Mouse (Mus musculus): ENCODE measurements around the gene Napepld.
"Not testable (repeated sequence)": the region's sequence is repeated elsewhere in the genome, so short reads cannot be mapped to it uniquely, and the experiment has no call there.

Gene Napepld

DNA sequence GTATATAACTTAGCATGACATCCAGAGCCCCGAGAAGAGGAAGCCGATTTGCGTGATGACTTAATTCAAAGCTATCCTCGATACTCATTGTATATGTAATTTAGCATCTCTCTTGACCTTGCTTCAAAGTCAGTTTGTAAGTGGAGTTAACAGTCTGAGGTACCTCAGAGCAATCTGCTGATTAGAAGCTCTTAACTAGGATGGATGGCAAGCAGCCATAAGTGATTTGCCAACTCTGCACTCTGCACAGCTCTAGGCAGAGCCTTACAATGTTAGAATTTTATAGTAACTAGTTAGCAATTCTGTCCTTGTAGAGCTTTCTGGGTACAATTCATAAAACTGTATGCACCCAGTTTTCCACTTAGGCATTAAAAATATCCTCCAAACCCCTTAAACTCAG lies 5.3 kb upstream of the Napepld start:
- no peak for DNase-seq (ENCODE audit: low read depth, low spot score)

DNA sequence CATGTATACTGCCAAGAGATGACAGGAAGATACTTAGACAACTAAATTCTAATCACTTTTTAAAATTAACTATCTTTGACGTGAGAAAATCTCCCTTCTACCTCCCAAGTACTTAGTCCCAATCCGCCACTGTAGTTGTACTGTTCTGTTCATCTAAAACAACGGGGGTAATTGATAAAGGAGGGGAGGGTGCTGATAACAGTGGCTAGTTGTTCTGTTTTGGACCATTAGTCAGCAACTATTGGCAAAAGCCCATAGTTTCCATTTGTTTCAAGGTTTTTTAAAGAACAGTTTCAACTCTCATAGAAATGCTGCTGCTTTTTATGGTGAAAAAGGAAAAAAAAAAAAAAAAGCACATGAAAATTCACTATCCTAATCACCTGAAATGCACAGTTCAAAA lies 2.5 kb upstream of the Napepld start:
- DNase-seq (ENCODE audit: low read depth, low spot score) = no peak

DNA sequence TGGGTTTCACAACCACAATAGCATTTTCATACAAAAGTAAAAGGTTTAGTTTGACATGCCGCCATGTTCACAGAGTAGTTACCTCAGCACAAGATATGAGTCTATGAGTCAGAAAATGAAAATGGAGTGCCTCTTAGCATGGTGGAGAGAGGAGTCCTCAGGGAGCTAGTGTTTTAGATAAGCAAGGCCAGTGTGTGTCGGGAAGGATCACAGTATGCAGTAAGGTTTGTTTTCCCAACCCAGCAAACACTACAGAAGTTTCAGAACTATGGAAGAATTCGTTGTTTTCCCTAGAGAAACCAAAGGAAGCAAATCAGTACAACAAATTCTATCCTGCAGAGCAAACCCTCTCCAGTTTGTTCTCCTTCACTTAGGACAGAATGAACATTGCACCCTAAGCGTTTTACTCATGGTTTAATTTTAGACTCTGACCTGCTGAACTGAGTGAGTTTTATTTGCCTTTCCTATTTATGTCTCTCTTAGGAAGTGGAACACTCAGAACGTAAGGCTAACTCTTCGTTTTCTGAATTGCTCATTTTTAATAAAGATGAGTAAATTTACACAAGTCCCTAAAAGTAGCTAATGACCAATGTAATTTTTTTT lies 1.8 kb upstream of the Napepld start:
- DNase-seq (ENCODE audit: low read depth, low spot score) = no peak

DNA sequence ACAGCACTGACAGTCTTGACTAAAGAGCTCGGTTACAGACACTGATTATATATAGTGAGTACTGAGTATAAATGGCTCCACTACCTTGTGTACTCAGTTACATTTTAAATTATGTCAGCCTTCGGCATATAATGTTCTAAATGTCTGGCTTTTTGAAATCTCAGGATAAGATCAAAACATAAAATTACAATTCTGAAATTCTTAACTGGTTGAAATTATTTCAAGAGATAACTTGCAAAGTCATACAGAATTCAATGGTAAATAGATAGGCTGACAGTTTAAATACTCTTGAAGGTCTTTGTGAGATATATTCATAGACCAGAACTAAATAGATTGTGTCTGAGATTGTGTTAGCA lies 791 bp upstream of the Napepld start:
- DNase-seq (ENCODE audit: low read depth, low spot score) = no peak

DNA sequence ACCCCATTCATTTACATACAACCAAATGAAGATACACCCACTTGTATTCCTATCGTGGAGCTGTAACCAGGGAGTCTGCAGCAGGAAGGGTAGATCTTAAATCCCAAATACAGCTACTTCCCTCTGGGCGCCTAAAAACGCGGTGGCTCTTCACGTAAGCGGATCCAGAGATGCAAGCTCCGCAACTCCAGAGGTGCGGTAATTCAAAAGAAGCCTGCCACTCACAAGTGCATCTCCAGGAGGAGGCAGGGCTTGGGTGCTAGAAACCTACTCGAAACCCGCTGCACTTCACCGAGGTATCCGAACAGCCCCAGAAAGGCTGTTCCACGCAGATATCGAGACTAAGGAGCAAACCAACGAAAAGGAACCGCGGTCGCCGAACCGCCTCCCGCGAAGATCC lies 262 bp downstream of the Napepld start:
- DNase-seq (ENCODE audit: low read depth, low spot score) = no peak

DNA sequence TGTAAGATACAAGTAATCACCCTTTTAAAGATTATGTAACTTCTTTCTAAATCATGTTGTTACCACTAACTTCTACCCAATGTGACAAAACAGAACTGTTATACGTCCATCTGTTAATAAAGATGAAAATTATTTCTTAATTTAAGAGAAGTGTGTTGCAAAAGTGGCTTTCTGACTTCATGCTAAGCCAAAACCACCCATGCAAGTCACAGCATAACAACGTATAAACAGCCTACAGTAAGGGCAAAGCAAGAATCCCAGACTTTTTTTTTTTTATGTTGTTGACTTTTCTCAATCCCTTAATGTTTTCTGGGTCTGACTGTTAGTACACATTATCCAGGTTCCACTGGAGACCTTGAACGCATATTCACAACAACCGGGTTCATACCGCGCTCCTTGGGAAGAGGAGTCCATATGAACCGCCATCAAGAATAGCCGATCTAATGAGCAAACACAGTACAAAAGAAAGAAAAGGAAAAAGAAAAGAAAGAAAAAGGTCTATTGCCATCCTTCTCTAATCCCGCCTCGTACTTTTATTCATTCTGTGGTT lies 849 bp downstream of the Napepld start:
- no peak for DNase-seq (ENCODE audit: low read depth, low spot score)

DNA sequence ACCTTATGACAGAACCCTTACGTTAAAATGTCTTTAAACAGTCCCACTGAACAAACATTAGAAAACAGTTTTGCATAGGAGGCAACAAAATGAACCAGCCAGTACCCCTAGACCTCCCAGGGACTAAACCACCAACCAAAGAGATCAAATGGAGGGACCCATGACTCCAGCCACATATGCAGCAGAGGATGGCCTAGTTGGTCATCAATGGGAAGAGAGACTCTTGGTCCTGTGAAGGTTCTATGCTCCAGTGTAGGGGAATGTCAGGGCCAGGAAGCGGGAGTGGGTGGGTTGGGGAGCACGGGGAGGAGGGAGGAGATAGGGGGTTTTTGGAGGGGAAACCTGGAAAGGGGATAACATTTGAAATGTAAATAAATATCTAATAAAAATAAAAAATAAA lies 1.6 kb downstream of the Napepld start:
- not testable (repeated sequence) for DNase-seq (ENCODE audit: low read depth, low spot score)

DNA sequence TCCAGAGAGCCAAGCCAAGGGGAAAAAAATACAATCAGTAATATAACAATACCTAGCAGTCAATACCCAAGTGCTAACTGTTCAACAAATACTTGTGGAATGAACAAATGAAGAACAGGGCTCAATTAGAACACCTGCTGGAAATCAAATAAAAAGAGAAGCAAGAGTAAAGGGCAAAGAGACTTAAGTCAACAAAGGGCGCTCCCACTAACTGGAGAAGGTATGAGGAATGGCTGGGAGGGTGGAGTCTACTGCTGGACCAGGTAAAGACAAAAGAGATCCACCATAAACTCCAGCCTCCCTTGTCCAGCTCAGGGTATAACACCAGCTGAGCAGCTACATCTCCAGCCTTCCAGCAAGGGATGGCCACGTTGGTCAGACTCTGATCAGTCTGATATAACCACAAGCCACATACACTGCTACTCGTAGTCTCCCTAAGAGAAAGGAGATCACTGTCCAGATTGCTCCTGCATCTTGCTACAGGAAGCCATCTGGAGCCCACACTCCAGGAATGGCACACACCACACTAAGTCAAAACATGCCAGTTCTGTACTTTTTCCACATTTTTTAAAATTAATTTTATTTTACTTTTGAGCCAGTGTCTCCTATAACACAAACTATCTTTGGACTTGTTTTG lies 6.2 kb downstream of the Napepld start:
- no peak for DNase-seq (ENCODE audit: low read depth, low spot score)

DNA sequence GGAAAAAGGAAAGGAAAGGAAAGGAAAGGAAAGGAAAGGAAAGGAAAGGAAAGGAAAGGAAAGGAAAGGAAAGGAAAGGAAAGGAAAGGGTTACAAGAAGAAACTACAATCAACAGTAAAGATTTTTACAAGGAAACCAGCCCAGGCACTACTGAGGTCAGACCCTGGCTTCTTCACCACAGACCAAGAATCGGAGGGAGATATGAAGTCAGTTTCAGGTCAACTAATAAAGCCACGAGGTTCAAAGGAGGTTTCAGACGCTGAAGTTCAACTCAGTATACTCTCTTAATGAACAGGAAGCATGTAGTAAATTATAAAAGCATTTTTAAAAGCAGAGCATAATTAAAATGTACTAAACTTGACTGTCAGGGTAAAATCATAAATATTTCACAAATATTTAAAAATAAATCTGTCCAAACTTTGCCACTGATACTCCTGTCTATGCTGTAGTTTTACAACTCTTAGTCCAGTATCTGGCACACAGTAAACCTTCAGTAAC lies 7.8 kb downstream of the Napepld start:
- DNase-seq (ENCODE audit: low read depth, low spot score) = no peak

DNA sequence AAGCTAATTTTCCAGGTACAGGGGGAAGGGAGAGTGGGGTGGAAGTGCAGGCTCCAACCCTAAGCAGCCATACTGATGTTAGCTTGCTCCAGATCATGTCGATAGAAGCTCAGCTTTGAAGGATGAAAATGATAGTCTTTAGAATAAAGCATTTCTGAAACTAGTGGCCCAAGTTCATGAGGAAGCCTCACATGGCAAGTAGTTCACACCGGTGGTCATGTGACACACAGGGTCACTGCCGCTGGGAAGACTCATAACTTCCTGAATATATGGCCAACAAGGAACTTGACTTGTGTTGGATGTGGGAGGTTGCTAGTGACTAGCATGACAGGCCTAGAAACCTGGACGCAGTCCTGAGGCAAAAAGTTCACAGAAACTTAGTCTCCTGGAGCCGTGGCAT lies 9.0 kb downstream of the Napepld start:
- no peak for DNase-seq (ENCODE audit: low read depth, low spot score)

DNA sequence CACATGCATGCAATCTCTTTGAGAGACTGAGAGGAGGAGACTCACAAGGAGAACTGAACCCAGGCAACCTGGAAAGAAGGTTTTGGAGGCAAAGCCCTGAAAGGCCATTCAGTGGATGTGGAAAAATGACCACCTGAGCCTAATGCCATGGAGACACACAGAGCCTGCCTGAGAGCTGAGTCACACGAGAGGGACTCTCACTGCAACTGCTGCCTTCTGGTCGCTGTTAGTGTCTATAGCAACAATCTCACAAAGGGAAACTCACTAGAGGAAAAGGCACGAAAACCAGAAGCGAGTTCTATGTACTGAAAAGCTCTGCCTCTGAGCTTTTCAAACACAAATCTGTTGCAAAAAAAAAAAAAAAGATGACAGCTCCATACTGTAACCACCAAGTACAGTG lies 14.2 kb downstream of the Napepld start:
- no peak for DNase-seq (ENCODE audit: low read depth, low spot score)

DNA sequence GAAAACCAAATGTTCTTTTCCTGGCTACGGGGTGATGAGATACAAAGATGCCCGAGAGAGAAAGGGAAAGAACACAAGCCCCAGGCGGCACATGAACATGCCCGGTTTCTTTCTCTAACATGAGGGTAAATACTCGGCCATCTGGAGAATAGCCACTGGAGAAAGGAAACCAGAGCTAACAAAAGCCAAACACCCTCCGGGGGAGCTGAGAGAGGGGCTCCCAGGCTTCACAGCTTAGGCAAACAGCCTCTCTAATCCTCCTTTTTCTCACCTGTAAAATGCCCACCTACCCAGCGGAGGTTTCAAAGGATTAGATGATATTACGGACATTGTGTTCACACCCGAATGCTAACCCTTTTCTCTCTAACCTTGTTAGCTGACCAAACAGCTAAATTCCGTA lies 16.2 kb downstream of the Napepld start:
- no peak for DNase-seq (ENCODE audit: low read depth, low spot score)

DNA sequence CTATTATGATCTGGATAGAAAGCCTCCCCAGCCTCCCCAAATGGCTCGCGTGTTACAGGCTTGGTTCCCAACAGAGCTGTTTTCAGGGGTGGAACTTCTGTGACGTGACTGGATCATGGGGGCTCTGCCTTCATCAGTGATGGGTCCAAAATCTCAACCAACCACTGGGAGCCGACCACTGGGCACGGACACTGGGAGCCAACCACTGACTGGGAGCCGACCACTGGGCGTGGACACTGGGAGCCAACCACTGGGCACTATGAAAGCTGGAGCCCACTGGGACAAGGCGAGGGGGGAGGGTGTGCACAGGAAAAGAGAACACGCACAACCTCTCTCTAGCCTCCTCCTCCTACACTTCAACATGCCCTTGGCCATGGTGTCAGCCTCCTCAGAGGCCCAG lies 17.4 kb downstream of the Napepld start:
- no peak for DNase-seq (ENCODE audit: low read depth, low spot score)

DNA sequence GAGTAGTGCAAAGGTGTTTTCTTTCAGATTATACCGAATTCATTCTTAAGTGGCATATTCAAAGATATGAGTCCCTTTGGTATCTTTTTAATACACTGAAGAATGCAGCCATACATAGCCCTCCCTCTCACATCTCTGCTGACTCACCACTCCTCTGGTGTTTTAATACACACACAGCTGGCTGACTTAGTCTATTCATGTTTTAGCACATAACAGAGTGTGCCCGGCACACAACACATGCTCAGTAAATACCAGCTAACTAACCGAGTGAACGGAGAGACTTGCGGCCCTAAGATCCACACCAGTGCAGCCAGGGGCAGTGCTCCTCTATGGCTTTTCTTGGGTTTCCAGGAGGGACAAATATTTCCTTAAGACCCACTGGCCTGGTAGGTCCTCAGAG lies 20.3 kb downstream of the Napepld start:
- DNase-seq (ENCODE audit: low read depth, low spot score) = no peak

DNA sequence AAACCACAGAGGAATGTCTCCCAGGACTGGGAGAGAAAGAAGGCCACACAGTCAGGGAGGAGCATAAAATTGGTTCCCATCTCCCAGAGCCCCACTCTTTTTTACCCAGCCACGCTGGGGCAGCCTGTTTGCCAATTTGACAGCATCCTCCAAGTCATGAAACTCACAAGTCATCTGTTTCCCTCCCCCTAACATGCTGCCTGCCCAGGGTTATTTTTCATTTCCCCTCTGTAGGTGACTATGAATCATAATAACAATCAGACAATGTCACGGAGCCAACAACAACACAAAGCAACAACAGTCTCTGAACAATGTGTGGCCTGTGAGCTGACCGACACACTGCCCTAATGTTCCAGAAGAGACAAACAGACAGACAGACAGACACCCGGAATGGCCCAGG lies 21.2 kb downstream of the Napepld start:
- DNase-seq (ENCODE audit: low read depth, low spot score) = no peak

DNA sequence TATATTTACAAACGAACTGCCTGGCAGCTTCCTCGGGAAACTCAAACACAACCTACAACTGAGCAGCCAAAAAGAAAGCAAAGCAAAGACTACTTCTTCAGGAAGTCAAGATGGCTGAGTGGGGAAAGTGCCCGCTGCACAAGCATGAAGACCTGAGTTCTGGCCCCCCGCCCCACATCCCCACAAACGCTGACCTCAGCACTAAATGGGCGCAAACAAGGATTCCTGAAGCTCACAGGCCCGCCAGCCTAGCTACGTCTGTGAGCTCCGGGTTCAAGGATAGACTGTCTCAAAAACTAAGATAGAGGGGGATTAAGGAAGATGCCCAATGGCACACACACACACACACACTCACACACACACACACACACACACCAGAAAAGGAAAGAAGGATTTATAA lies 22.8 kb downstream of the Napepld start:
- no peak for DNase-seq (ENCODE audit: low read depth, low spot score)

DNA sequence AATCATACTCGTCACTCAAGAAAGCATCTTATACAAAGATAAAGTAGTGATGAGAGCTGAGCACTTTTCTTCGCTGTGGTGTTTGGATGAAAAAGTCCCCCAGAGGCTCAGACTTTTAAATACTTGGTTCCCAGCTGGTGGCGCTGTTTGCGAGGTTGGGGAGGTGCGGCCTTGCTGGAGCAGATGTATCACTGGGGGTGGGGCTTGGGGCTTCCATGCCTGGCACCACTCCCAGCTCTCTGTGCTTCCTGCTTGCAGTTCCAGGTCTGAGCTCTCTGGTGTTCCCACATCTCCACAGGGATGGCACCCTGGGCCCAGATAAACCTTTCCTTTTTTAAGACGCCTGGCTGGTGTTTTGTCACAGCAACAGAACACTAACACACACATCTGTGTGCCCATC lies 23.3 kb downstream of the Napepld start:
- no peak for DNase-seq (ENCODE audit: low read depth, low spot score)

DNA sequence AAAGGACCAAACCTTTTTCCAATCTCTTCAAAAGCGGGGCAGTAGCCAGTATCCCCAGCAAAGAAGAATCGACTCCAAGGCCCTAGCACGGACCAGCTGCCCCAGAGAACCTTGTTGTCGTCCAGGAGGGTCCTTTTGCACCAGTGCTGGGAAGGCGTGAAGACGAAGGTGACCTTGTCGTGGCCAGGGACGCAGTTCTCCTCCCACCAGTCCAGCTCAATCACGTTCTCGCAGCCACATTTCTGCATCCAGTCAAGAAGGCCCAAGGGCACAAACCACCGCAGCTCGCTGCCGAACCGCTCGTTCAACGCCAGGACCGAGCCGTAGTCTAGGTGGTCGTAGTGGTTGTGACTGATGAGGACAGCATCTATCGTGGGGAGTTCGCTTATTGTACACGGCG lies 25.7 kb downstream of the Napepld start:
- no peak for DNase-seq (ENCODE audit: low read depth, low spot score)

DNA sequence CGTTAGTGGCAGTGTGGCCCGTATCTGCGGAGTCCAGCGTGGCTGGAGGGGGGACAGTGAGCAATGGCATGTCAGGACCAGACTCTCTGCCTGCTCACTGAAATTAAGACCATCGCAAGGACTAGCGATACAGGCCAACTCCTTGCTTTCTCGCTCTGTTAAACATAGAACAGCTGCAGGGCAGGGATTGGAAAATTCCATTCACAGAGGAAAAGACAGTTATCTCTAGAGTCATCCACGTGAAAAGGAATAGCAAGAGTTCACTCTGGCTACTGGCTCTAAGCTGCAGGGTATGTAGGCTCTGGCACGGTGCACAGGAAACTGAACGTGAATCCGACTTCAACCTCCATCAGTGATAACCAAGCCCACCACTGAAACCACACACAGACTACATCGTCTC lies 26.2 kb downstream of the Napepld start:
- no peak for DNase-seq (ENCODE audit: low read depth, low spot score)

DNA sequence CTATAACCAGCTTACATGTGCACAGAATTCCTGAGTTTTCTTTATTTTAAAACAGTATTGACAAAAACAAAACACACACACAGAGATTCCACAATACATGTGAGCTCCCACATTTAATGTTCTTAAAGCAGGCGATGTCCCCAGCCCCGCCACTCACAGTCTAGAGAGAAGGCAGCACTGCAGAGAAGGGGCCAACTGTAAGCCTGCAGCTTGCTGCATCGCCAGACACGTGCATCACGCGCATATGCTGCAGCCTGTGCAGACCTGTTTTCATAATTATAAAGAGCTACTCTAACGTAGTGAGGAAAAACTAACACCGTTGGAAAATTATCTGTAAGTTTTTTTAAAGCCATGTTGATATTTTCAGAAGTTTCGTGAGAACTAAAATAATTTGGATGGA lies 27.5 kb downstream of the Napepld start:
- DNase-seq (ENCODE audit: low read depth, low spot score) = no peak

DNA sequence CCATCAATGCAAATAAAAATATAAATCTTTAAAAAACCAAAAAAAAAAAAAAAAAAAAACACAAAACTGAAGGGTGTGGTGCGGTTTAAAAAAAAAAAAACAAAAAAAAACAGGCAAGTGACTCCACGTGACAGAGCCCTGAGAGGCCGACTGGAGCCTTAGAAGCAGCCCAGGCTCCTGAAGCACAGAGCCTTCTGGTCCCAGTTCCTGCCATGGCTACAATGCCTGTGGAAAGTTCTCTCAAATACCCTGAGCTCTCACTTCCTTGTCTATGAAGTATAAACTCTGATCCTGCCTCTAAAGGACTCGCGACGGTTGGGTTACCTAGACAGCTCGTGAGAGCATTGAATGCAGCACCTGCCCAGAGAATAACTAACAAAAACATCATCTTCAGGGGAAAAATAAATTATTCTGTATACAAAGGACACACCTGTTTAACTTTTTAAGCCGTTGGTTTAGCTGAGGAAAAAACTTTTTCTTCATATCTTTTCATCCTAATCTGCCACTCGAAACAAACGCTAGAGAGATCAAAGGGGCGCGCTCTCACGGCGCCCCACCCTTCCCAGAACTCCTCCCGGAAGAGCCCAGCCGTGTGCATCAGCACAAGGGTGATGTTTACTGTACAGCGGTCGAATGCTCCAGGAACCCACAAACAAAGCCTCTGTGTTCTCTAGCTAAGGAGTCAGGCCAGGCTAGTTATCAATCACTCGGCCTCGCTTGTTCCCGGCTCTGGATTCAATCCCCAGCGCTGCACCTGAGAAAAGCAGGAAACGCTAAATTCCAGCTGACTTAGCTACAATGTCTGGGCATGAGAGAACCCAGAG lies 28.2 kb downstream of the Napepld start:
- DNase-seq (ENCODE audit: low read depth, low spot score) = peak; percentile 24

DNA sequence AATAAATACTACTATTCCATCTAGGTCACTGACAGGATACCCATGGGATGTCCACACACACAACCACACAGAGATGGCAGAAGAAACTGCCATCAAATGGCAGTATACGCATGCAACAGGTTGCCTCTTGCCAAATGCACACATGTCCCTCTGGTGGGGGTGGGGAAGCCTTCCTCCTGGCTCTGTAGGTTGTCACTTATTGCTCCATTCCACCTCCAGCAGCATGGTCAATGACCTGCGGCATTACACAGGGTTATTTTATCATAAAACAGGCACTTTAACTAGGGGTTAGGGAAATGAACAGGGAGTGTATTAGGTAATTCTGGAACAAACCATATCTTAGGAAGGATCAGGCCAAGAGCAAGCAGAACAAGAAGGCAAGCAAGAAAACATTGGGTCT lies 31.9 kb downstream of the Napepld start:
- DNase-seq (ENCODE audit: low read depth, low spot score) = no peak

Data from embryo, embryonic 11.5 days (tissue).